In genomic region chr5:134677491-134677890, GRCm38 (mm10) we compare ENCODE assay signal across 9 mouse cellular contexts. TPM values are rescaled to one million over a fixed set of nuclear protein-coding genes. Genes with fewer than 3 reads are reported as not detected.
DNase-seq lines count a peak whose midpoint lies in the region; ATAC-seq and TF ChIP-seq lines count a peak whose summit lies in the region.
"Had no signal": no experiment of that assay in that cellular context is flagged by ENCODE, and none has a peak within 500 bp of the region (broad histone marks: within the 10 kb centered on the region; RNA-seq: fewer than 3 reads in every experiment).

No protein-coding gene starts in this region.

- peaks cover 51% of the 10 kb centered on the region for H3K36me3 ChIP-seq in hindbrain, embryonic 13.5 days
- peaks cover 33% of the 10 kb centered on the region for H3K36me3 ChIP-seq in hindbrain, embryonic 14.5 days (replicated peaks; ENCODE audit: control insufficient read depth, insufficient read depth)
- peaks cover 13% of the 10 kb centered on the region for H3K36me3 ChIP-seq in midbrain, embryonic 12.5 days
- H3K36me3 ChIP-seq in midbrain, embryonic 13.5 days = peaks cover 22% of the 10 kb centered on the region
- no peaks in the 10 kb centered on the region; the same call in 1 of the 2 replicates for H3K36me3 ChIP-seq in intestine, postnatal 0 days (ENCODE audit: control insufficient read depth, insufficient read depth)
- no peaks in the 10 kb centered on the region for H3K36me3 ChIP-seq in small intestine, adult 2 months (ENCODE audit: control insufficient read depth, insufficient read depth, low read length)

- H3K9ac ChIP-seq in hindbrain, embryonic 13.5 days = no peak overlapping the region
- no peak overlapping the region for H3K9ac ChIP-seq in hindbrain, embryonic 14.5 days
- H3K9ac ChIP-seq in midbrain, embryonic 12.5 days (replicated peaks) = no peak overlapping the region
- no peak overlapping the region for H3K9ac ChIP-seq in midbrain, embryonic 13.5 days (replicated peaks)
- H3K9ac ChIP-seq in intestine, postnatal 0 days (ENCODE audit: low read depth, low read length) = no peak overlapping the region
- H3K9ac ChIP-seq: liver, embryonic 14.5 days had no signal

- H3K4me3 ChIP-seq in hindbrain, embryonic 13.5 days = no peak overlapping the region
- no peak overlapping the region for H3K4me3 ChIP-seq in hindbrain, embryonic 14.5 days (replicated peaks; ENCODE audit: low read length)
- no peak overlapping the region for H3K4me3 ChIP-seq in midbrain, embryonic 12.5 days
- no peak overlapping the region for H3K4me3 ChIP-seq in midbrain, embryonic 13.5 days (replicated peaks)
- no peak overlapping the region for H3K4me3 ChIP-seq in intestine, postnatal 0 days (ENCODE audit: low read depth, low read length)
- H3K4me3 ChIP-seq in small intestine, adult 2 months (ENCODE audit: low read depth, low read length) = peak overlapping the region; percentile 46

- TF ChIP-seq CTCF in intestine, postnatal 0 days (IDR thresholded peaks at IDR 0.05; ENCODE audit: low read depth) = no peak
- TF ChIP-seq CTCF in small intestine, adult 2 months (IDR thresholded peaks at IDR 0.05; ENCODE audit: extremely low read depth, insufficient read length, insufficient replicate concordance, low read depth, low read length) = no peak

- DNase-seq in hindbrain, embryonic 14.5 days (ENCODE audit: low spot score) = no peak
- DNase-seq: embryo, embryonic 11 days had no signal

- H3K27me3 ChIP-seq in hindbrain, embryonic 13.5 days = no peaks in the 10 kb centered on the region
- no peaks in the 10 kb centered on the region for H3K27me3 ChIP-seq in hindbrain, embryonic 14.5 days (ENCODE audit: control insufficient read depth, insufficient read depth, low read length)
- H3K27me3 ChIP-seq in midbrain, embryonic 12.5 days = 0 out of 2 replicates have a peak, but pooled peaks cover 7% of the 10 kb centered on the region
- no peaks in the 10 kb centered on the region for H3K27me3 ChIP-seq in midbrain, embryonic 13.5 days
- H3K27me3 ChIP-seq in intestine, postnatal 0 days (replicated peaks; ENCODE audit: control insufficient read depth, insufficient read depth, low read length) = no peaks in the 10 kb centered on the region
- H3K27me3 ChIP-seq in small intestine, adult 2 months (ENCODE audit: control insufficient read depth, insufficient read depth, low read length) = no peaks in the 10 kb centered on the region

- WGBS in hindbrain, embryonic 13.5 days = 87% methylated on average over 5 of the region's 5 CpGs
- 82% methylated on average over 5 of the region's 5 CpGs for WGBS in hindbrain, embryonic 14.5 days
- 82% methylated on average over 5 of the region's 5 CpGs for WGBS in midbrain, embryonic 12.5 days
- WGBS in midbrain, embryonic 13.5 days = 94% methylated on average over 5 of the region's 5 CpGs
- WGBS in intestine, postnatal 0 days = 92% methylated on average over 5 of the region's 5 CpGs
- WGBS in small intestine, adult 2 months = 88% methylated on average over 5 of the region's 5 CpGs

- no peak overlapping the region for H3K4me2 ChIP-seq in hindbrain, embryonic 13.5 days
- no peak overlapping the region for H3K4me2 ChIP-seq in hindbrain, embryonic 14.5 days (replicated peaks)
- H3K4me2 ChIP-seq in midbrain, embryonic 12.5 days (replicated peaks) = no peak overlapping the region
- no peak overlapping the region for H3K4me2 ChIP-seq in midbrain, embryonic 13.5 days (replicated peaks)
- peak overlapping the region; percentile 27; the same call in 1 of the 2 replicates for H3K4me2 ChIP-seq in intestine, postnatal 0 days (replicated peaks; ENCODE audit: low read depth)

- peaks cover 55% of the 10 kb centered on the region for H3K4me1 ChIP-seq in hindbrain, embryonic 13.5 days (replicated peaks)
- H3K4me1 ChIP-seq in hindbrain, embryonic 14.5 days (replicated peaks; ENCODE audit: control insufficient read depth, insufficient read depth, low read length) = peaks cover 25% of the 10 kb centered on the region
- peaks cover 35% of the 10 kb centered on the region for H3K4me1 ChIP-seq in midbrain, embryonic 12.5 days
- H3K4me1 ChIP-seq in midbrain, embryonic 13.5 days (replicated peaks) = peaks cover 50% of the 10 kb centered on the region
- peaks cover 8% of the 10 kb centered on the region; the same call in 1 of the 2 replicates for H3K4me1 ChIP-seq in intestine, postnatal 0 days (replicated peaks; ENCODE audit: control insufficient read depth, insufficient read depth, low read length)
- H3K4me1 ChIP-seq in small intestine, adult 2 months (ENCODE audit: control insufficient read depth, insufficient read depth, insufficient read length, low read length) = peaks cover 18% of the 10 kb centered on the region

- TF ChIP-seq POLR2A in small intestine, adult 2 months (IDR thresholded peaks at IDR 0.05; ENCODE audit: low read depth, low read length) = no peak

- H3K27ac ChIP-seq in hindbrain, embryonic 13.5 days = peak overlapping the region; percentile 87; the same call in 1 of the 2 replicates
- H3K27ac ChIP-seq in hindbrain, embryonic 14.5 days = no peak overlapping the region
- peak overlapping the region; percentile 92; the same call in 1 of the 2 replicates for H3K27ac ChIP-seq in midbrain, embryonic 12.5 days (replicated peaks)
- no peak overlapping the region for H3K27ac ChIP-seq in midbrain, embryonic 13.5 days
- no peak overlapping the region for H3K27ac ChIP-seq in intestine, postnatal 0 days (ENCODE audit: low read depth, low read length)
- H3K27ac ChIP-seq in small intestine, adult 2 months (ENCODE audit: insufficient read depth, low read depth, low read length) = peak overlapping the region; percentile 17
- H3K27ac ChIP-seq: liver, embryonic 14.5 days had no signal

- no peak for ATAC-seq in hindbrain, embryonic 13.5 days (ENCODE audit: low FRiP score)
- no peak for ATAC-seq in hindbrain, embryonic 14.5 days (ENCODE audit: low FRiP score)
- no peak for ATAC-seq in midbrain, embryonic 12.5 days (ENCODE audit: low FRiP score, low read depth)
- no peak for ATAC-seq in midbrain, embryonic 13.5 days
- no peak for ATAC-seq in intestine, postnatal 0 days
- ATAC-seq in erythroblast, adult 5-6 weeks (replicated peaks; ENCODE audit: low FRiP score, poor library complexity, severe bottlenecking) = no peak

- H3K9me3 ChIP-seq in hindbrain, embryonic 13.5 days = no peaks in the 10 kb centered on the region
- no peaks in the 10 kb centered on the region for H3K9me3 ChIP-seq in hindbrain, embryonic 14.5 days (ENCODE audit: control insufficient read depth, low read length)
- H3K9me3 ChIP-seq in midbrain, embryonic 12.5 days = no peaks in the 10 kb centered on the region
- no peaks in the 10 kb centered on the region for H3K9me3 ChIP-seq in midbrain, embryonic 13.5 days
- H3K9me3 ChIP-seq in intestine, postnatal 0 days (ENCODE audit: control insufficient read depth) = no peaks in the 10 kb centered on the region

RNA-seq across cellular contexts. Expression of gene Limk1, which starts 10.9 kb away (rescaled TPM):
- polyA plus RNA-seq in hindbrain, embryonic 13.5 days (2015; fragmentation: Nextera tagmentation; extraction: Ambion mirVana) = 21.6 and 23.4 TPM in 2 replicates
- polyA plus RNA-seq in hindbrain, embryonic 14.5 days (2014; fragmentation: Nextera tagmentation; extraction: Ambion mirVana) = 25.5 and 26.4 TPM in 2 replicates
- polyA plus RNA-seq in midbrain, embryonic 12.5 days (2016; fragmentation: Nextera tagmentation; extraction: Ambion mirVana) = 16.7 and 17.7 TPM in 2 replicates
- 17.5 and 20.8 TPM in 2 replicates for polyA plus RNA-seq in midbrain, embryonic 13.5 days (2015; fragmentation: Nextera tagmentation; extraction: Ambion mirVana)
- polyA plus RNA-seq in intestine, postnatal 0 days (2015; fragmentation: Nextera tagmentation; extraction: Ambion mirVana) = 1.7 and 1.8 TPM in 2 replicates
- polyA plus RNA-seq in small intestine, adult 2 months (2012; rRNA removed) = 6.4 and 6.8 TPM in 2 replicates
- total RNA-seq in erythroblast, adult 5-6 weeks (2015; ENCODE audit: low replicate concordance) = 0.19 and 2.1 TPM in 2 replicates
- total RNA-seq in erythroblast, adult 5-6 weeks (2017; ENCODE audit: low replicate concordance) = 2.1 and 3.6 TPM in 2 replicates

RNA-seq across cellular contexts. Expression of gene Eif4h, which starts 38.2 kb away (rescaled TPM):
- 336 and 347 TPM in 2 replicates for polyA plus RNA-seq in hindbrain, embryonic 13.5 days (2015; fragmentation: Nextera tagmentation; extraction: Ambion mirVana)
- polyA plus RNA-seq in hindbrain, embryonic 14.5 days (2014; fragmentation: Nextera tagmentation; extraction: Ambion mirVana) = 329 and 343 TPM in 2 replicates
- polyA plus RNA-seq in midbrain, embryonic 12.5 days (2016; fragmentation: Nextera tagmentation; extraction: Ambion mirVana) = 441 and 455 TPM in 2 replicates
- polyA plus RNA-seq in midbrain, embryonic 13.5 days (2015; fragmentation: Nextera tagmentation; extraction: Ambion mirVana) = 352 and 382 TPM in 2 replicates
- 217 and 232 TPM in 2 replicates for polyA plus RNA-seq in intestine, postnatal 0 days (2015; fragmentation: Nextera tagmentation; extraction: Ambion mirVana)
- polyA plus RNA-seq in small intestine, adult 2 months (2012; rRNA removed) = 99.4 and 256 TPM in 2 replicates
- total RNA-seq in erythroblast, adult 5-6 weeks (2015; ENCODE audit: low replicate concordance) = 63.7 and 79.4 TPM in 2 replicates
- 93.5 and 98.1 TPM in 2 replicates for total RNA-seq in erythroblast, adult 5-6 weeks (2017; ENCODE audit: low replicate concordance)

Comparison
In these comparisons a context has a peak if more than half of its experiments do, and no peak if none do; other contexts are left out.
1. H3K27ac ChIP-seq: peak in hindbrain, embryonic 13.5 days (single experiment), midbrain, embryonic 12.5 days (single experiment) and small intestine, adult 2 months (single experiment); none in hindbrain, embryonic 14.5 days (single experiment), midbrain, embryonic 13.5 days (single experiment) and intestine, postnatal 0 days (single experiment).